Mouse (Mus musculus) limb, embryonic 10.5 days (tissue): ENCODE measurements at regions not wholly inside any gene's neighbourhood (a gene's known extent, or its start where the extent isn't known, plus 50 kb on each side); places are given as distances from the start of the nearest gene placed in this dataset.

ENCODE experiments used
- DNase-seq: peaks from one replicate; pipeline ENCODE4 v3.0.0-alpha.2; 2017; ENCODE audit warnings: low spot score
- H3K27ac ChIP-seq: fragments of 300-500 bp; sonication (generic); 2 replicates; pipeline ENCODE4 v1.5.1; 2016; ENCODE audit warnings: mild to moderate bottlenecking
- H3K27me3 ChIP-seq: fragments of 300-500 bp; sonication (generic); 2 replicates; pipeline ENCODE4 v1.6.1; 2016; ENCODE audit warnings: low read depth, mild to moderate bottlenecking; ENCODE audit not compliant: poor library complexity, severe bottlenecking
- H3K36me3 ChIP-seq: fragments of 300-500 bp; sonication (generic); 2 replicates; pipeline ENCODE4 v1.6.1; 2016; ENCODE audit warnings: mild to moderate bottlenecking, moderate library complexity
- H3K4me1 ChIP-seq: fragments of 300-500 bp; sonication (generic); 2 replicates; pipeline ENCODE4 v1.6.1; 2016
- H3K4me3 ChIP-seq: fragments of 300-500 bp; sonication (generic); 2 replicates; pipeline ENCODE4 v1.5.1; 2016; ENCODE audit warnings: mild to moderate bottlenecking, moderate library complexity
- H3K9me3 ChIP-seq: fragments of 300-500 bp; sonication (generic); replicated peaks from 2 replicates; pipeline ENCODE4 v1.6.1; 2016; ENCODE audit warnings: mild to moderate bottlenecking
- WGBS: fragments of 180-500 bp; shearing (Covaris S2); methylation state at CpG from one replicate; pipeline ENCODE4 v1.1.7; 2016; 5-methylcytosine and 5-hydroxymethylcytosine counted together

DNA sequence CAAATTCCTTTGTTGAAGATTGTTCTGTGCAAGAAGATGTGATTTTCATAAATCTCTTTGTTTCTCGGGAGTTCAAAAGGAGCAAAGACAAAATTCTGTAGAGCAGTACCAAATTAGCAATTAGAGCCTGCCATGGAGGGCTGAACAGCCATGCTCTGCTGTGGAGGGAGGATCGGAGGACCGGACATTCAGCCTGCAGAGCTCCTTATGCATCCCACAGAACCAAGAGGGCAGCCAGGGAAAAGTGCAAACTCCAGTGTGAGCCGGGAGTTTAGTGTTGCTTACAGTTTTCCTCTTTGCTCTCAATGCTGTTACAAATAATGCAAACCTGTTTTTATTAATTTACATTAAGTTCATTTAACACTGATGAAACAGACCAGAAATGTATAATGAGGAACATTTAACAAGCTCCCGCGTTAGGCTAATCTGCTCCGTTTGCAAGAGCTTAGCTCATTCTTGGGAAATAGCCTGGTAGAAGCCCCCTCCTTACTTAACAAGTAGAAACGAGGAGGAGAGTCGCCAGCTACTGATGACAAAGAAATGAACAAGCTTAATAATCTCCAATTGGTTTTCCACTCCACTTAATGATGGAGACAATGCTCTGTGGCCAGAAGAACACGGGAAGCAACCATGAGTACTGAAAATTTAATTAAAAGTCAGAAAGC, 108.0 kb downstream of the Barhl2 start:
- H3K27me3 ChIP-seq: peaks cover 7% of the 10 kb centered on the region
- H3K9me3 ChIP-seq: no peaks in the 10 kb centered on the region
- H3K4me1 ChIP-seq: no peaks in the 10 kb centered on the region
- WGBS: 58% methylated on average over 10 of the region's 10 CpGs
- H3K27ac ChIP-seq: no peak overlapping the region
- DNase-seq: no peak
- no peaks in the 10 kb centered on the region for H3K36me3 ChIP-seq
- no peak overlapping the region for H3K4me3 ChIP-seq

DNA sequence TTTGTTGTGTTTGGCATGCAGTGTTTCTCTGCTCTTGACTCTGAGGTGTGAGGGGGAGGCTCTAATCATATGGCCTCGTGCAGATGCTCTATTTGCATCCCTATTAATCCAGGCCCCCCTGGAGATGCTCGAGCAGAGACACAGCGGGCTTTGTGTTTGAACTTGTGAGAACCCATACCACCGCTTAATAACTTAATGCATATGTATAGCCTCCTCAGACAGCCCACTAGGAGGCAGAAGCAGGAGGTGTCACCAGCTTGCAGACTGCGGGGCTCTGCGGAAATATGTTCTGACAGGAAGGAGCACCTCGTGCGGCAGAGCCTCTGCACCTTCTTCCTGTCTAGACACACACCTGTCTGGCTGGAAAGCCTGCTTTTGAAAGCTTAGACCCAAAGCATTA, 113.7 kb downstream of the Barhl2 start:
- WGBS: 6% methylated on average over 8 of the region's 8 CpGs
- Histone ChIP-seq H3K27ac (no peak overlapping the region), H3K4me1 (peaks cover 11% of the 10 kb centered on the region)

DNA sequence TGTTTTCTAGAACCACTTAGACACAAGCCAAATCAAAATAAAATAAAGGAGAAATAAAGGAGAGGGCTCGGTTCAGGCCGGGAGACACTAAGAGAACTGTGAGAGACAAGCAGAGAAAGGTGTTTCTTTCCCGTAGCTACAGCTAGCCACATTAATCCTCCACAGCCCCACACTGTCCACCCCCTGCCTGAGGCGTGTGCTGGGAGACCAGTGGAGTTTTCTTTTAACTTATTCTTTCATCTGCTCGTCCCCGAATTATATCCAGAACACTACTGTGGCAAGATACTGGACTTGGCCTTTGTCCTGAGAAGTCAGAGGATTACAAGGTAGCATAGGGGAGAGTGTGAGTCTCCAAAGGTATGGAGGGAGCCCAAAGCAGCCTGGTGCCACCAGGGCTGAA, 114.4 kb downstream of the Barhl2 start:
- DNase-seq: no peak
- Histone ChIP-seq H3K36me3 (no peaks in the 10 kb centered on the region), H3K27me3 (peaks cover 40% of the 10 kb centered on the region), H3K9me3 (no peaks in the 10 kb centered on the region), H3K27ac (no peak overlapping the region), H3K4me3 (no peak overlapping the region), H3K4me1 (peaks cover 11% of the 10 kb centered on the region)
- 24% methylated on average over 6 of the region's 6 CpGs for WGBS

More for the DNA sequence above, 113.7 kb downstream of the Barhl2 start:
- H3K27me3 ChIP-seq: peaks cover 40% of the 10 kb centered on the region
- no peak for DNase-seq
- H3K4me3 ChIP-seq: no peak overlapping the region
- H3K9me3 ChIP-seq: no peaks in the 10 kb centered on the region
- H3K36me3 ChIP-seq: no peaks in the 10 kb centered on the region

DNA sequence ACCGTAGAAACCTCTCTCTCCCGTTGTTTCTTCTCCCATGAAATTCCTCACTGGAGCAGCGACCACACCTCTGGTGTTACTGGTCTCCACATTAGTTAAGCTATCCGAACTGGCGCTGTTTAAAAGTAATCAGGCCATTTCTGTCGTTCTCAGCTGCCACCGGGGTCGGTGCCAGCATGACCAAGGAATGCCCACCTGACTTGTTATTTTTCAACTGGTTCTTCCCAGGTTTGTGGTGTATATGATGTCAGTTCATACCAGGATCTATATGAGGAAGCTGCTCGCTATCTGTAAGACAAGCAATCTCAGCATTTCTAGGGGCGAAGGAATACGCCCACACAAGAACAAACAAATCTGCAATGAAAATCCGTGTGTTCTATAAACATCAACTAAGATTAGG, 116.6 kb downstream of the Barhl2 start:
- Histone ChIP-seq H3K4me3 (no peak overlapping the region), H3K27ac (no peak overlapping the region), H3K36me3 (no peaks in the 10 kb centered on the region), H3K4me1 (peaks cover 11% of the 10 kb centered on the region), H3K9me3 (no peaks in the 10 kb centered on the region), H3K27me3 (peaks cover 40% of the 10 kb centered on the region)
- DNase-seq: no peak
- 67% methylated on average over 12 of the region's 12 CpGs for WGBS

DNA sequence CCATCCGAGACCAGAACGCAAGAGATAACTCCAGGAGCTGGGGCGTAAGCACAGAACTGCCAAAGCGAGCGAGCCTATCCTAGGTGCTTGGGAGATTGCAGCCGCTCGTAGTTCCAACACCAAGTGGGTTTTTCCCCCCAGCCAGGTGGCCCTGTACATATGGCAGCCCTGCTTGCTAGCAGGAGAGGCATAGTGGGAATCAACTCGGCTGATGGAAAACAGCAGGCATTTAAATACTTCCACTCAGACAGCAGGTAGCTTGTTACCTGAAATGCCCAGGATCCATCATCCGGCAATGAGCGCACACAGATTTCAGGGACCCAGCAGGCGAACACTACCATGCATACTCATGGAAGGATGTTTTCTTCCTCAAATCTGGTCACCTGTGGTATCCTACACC, 122.3 kb downstream of the Barhl2 start:
- Histone ChIP-seq H3K4me1 (peaks cover 14% of the 10 kb centered on the region), H3K36me3 (no peaks in the 10 kb centered on the region), H3K27me3 (peaks cover 6% of the 10 kb centered on the region; the same call in 1 of the 2 replicates), H3K9me3 (no peaks in the 10 kb centered on the region), H3K4me3 (no peak overlapping the region), H3K27ac (no peak overlapping the region)
- DNase-seq: no peak
- 86% methylated on average over 11 of the region's 11 CpGs for WGBS

DNA sequence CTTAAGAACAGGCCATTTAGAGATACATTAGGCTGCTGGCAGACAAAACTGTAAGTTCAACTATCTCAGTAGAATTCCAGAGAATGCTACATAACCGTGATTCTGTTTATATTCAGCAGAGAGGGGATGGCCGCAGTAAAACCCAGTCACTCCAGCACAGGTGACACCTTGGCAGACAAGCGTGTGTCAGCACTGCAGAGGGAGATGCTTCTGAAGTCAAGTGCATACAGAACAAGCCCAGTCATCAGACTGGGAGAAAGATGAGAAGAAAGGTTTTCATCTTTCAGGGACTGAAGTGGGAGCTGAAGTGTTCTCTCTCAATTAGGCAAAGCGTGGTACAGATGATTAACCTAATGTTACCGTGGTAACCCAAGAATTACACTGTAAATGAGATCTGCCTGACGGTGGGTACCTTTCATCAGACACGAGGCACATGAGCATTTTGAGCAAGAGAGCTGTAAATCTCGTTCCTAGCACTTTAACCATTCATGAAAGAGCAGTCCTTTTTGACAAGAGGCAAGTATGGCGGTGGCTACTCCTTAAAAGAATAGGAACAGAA, 130.3 kb downstream of the Barhl2 start:
- H3K36me3 ChIP-seq: no peaks in the 10 kb centered on the region
- no peaks in the 10 kb centered on the region for H3K4me1 ChIP-seq
- no peak for DNase-seq
- H3K27me3 ChIP-seq: peaks cover 13% of the 10 kb centered on the region; the same call in 1 of the 2 replicates
- H3K9me3 ChIP-seq: no peaks in the 10 kb centered on the region
- no peak overlapping the region for H3K4me3 ChIP-seq
- WGBS: 70% methylated on average over 9 of the region's 9 CpGs
- no peak overlapping the region for H3K27ac ChIP-seq

DNA sequence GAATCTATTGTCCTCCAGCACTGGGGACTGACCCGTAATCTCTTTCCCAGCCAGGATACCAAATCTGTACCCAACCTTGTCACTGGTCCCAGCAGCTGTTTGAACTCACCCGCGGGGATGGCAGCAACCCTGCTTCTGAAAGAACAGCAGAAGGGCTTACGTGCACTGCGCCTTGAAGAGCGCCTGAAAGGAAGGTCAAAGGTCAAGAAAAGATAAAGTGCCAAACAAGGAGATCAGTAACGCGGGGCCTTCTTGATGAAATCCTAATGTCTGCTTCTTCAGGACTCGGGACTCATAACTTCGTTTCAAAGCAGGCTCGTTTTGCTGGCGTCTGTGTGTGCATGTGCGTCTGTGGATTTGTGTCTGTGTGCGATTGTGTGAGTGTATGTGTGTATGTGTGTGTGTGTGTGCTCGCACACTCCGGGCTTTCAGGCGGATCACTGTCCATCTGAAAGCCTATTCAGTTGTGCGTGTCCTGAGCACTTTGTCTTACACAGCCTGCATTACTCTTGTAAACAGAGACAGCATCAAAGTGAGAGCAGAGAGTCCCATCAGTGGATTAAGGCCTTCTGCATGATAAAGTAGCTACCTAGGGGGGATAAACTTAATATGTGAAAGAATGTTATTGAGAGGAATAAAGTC, 135.3 kb downstream of the Barhl2 start:
- Histone ChIP-seq H3K36me3 (no peaks in the 10 kb centered on the region), H3K4me3 (no peak overlapping the region), H3K27ac (no peak overlapping the region), H3K4me1 (peaks cover 7% of the 10 kb centered on the region; the same call in 1 of the 2 replicates), H3K27me3 (no peaks in the 10 kb centered on the region), H3K9me3 (no peaks in the 10 kb centered on the region)
- DNase-seq: no peak
- 38% methylated on average over 18 of the region's 18 CpGs for WGBS

DNA sequence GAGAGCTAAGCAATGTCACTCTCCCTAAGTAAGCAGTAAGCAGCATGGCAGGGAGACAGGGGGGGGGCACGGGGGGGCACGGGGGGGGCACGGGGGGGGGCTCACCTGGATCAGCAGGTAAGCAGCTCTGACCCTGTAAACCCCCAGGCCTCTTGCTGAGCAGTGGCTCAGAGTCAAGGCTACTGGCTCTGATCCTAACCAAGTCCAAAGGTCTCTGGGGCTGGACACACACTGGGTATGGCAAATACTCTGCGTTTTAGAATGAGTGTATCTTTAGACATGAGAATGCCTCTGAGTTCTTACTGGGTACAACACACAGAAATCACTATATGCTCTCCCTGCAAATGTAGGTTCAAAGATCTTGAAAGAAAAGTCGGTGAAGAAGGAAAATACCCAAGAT, 136.5 kb downstream of the Barhl2 start:
- H3K4me1 ChIP-seq: peaks cover 7% of the 10 kb centered on the region; the same call in 1 of the 2 replicates
- H3K9me3 ChIP-seq: no peaks in the 10 kb centered on the region
- no peaks in the 10 kb centered on the region for H3K36me3 ChIP-seq
- H3K4me3 ChIP-seq: no peak overlapping the region
- DNase-seq: no peak
- H3K27ac ChIP-seq: no peak overlapping the region
- H3K27me3 ChIP-seq: no peaks in the 10 kb centered on the region
- WGBS: 64% methylated on average over 5 of the region's 5 CpGs

DNA sequence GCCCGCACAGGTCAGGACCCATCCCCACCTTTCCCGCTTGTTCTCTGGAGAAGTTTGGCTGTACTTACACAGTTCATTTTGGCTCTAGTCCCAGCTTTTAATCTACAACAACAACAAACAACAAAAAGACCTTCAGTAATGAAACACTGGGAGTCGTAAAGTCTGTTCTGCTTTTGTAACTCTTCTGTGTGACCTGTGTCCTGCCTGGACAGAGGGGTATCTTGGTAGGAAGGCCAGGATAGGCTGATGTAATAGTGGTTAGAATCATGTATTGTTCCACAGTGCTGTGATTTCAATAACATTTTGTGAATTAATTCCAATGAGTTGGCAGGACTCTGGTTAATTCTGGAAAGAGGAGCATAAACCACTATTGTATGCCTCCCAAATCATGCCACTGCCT, 136.9 kb downstream of the Barhl2 start:
- H3K27ac ChIP-seq: no peak overlapping the region
- H3K27me3 ChIP-seq: no peaks in the 10 kb centered on the region
- 74% methylated on average over 3 of the region's 3 CpGs for WGBS
- peaks cover 7% of the 10 kb centered on the region; the same call in 1 of the 2 replicates for H3K4me1 ChIP-seq
- no peaks in the 10 kb centered on the region for H3K36me3 ChIP-seq
- no peak for DNase-seq
- no peaks in the 10 kb centered on the region for H3K9me3 ChIP-seq
- H3K4me3 ChIP-seq: no peak overlapping the region

DNA sequence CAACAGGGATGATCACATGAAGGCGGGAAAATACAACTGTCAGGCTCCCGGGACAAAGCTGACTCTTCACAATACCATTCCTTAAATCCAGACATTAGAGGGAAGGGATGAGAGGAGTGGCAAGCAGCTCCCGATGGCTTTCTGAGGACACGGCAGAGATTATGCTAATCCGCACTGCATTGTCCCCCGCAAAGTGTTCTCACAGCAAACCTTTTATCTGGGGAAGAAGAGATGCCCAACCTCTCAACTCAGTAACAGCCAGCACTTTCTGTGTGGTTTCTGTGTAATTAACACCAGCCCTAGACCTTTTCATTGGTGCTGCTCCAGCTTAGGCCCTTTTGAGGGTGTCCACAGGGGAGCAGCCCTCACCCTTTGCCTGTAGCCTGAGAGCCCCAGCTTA, 137.9 kb downstream of the Barhl2 start:
- H3K36me3 ChIP-seq: no peaks in the 10 kb centered on the region
- no peaks in the 10 kb centered on the region for H3K9me3 ChIP-seq
- H3K27ac ChIP-seq: no peak overlapping the region
- peaks cover 7% of the 10 kb centered on the region; the same call in 1 of the 2 replicates for H3K4me1 ChIP-seq
- DNase-seq: no peak
- H3K27me3 ChIP-seq: no peaks in the 10 kb centered on the region
- 22% methylated on average over 6 of the region's 6 CpGs for WGBS
- H3K4me3 ChIP-seq: no peak overlapping the region

DNA sequence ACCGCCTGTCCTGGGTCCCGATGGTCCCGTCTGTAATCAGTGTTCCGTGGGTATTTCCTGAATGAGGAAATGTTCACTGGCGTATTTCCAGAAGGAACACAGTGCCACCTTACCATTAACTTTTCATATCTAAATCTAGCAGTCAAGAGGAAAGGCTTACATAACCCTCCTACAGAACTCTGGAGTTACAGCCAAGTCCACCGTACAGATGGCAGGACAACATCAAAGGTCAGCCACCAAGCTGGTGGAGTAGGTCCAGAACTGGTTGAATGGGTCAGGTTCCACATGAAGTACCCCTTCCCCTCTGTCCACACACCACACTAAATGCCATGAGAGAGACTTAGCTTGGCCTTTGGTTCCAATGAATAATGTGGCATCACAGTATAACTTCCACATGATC, 139.7 kb downstream of the Barhl2 start:
- H3K27me3 ChIP-seq: no peaks in the 10 kb centered on the region
- no peak overlapping the region for H3K27ac ChIP-seq
- DNase-seq: no peak
- peaks cover 7% of the 10 kb centered on the region; the same call in 1 of the 2 replicates for H3K4me1 ChIP-seq
- H3K36me3 ChIP-seq: no peaks in the 10 kb centered on the region
- H3K4me3 ChIP-seq: no peak overlapping the region
- H3K9me3 ChIP-seq: no peaks in the 10 kb centered on the region
- WGBS: 93% methylated on average over 6 of the region's 6 CpGs

DNA sequence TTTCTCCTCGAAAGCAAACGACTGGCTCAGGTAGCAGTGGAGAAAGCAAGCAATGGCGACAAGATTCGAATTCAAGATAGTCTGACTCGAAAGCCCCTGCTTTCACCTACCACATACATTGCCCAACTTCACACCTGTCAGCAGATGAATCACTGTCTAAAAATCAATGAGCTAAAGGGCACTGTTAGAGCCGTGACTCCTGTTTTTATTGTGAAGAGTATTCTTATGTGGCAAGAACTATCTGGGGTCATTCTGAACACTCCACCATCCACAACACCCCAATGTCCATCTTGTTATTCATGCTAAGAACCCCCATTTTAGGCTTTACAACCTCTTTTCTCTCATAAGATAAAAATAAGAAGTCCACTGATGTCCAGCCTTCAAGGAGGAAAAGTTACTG, 144.1 kb downstream of the Barhl2 start:
- Histone ChIP-seq H3K27ac (no peak overlapping the region), H3K4me3 (no peak overlapping the region), H3K9me3 (no peaks in the 10 kb centered on the region), H3K36me3 (no peaks in the 10 kb centered on the region), H3K27me3 (no peaks in the 10 kb centered on the region), H3K4me1 (no peaks in the 10 kb centered on the region)
- DNase-seq: no peak
- WGBS: 92% methylated on average over 6 of the region's 6 CpGs

DNA sequence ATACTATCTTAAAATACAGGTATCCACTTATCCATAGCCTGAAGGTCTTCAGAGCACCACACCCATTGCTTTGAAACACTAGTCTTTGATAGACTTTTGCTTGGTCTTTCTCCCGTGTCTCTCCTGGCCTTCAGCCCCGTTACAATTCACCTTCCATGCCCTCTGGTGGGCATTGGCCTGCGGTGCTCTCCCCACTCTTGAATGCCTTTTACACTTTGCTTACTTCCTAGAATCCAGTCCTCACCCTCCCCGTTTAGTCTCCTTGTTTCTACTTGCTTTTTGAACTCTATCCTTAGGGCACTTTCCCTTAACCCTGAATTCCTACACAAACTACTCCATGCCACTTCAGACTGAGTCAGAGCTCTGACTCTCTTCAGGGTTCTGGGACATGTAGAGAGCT, 156.6 kb downstream of the Barhl2 start:
- Histone ChIP-seq H3K9me3 (no peaks in the 10 kb centered on the region), H3K4me3 (no peak overlapping the region), H3K36me3 (no peaks in the 10 kb centered on the region), H3K4me1 (peaks cover 3% of the 10 kb centered on the region; the same call in 1 of the 2 replicates), H3K27ac (no peak overlapping the region), H3K27me3 (no peaks in the 10 kb centered on the region)
- DNase-seq: no peak
- WGBS: 67% methylated on average over 4 of the region's 4 CpGs
